Mouse (Mus musculus) heart, embryonic 15.5 days (tissue): ENCODE measurements around the gene 1700009N14Rik. TPM values are rescaled to one million over a fixed set of nuclear protein-coding genes. Genes with fewer than 3 reads are reported as not detected.

ENCODE experiments used
- ATAC-seq: fragments of 200-750 bp; cut with Nextera tagmentation; replicated peaks from 2 replicates; pipeline ENCODE4 v1.8.0; 2017; ENCODE audit warnings: low read depth, moderate TSS enrichment; ENCODE audit not compliant: insufficient number of reproducible peaks, insufficient read depth, low FRiP score
- H3K27ac ChIP-seq: fragments of 300-500 bp; sonication (generic); 2 replicates; pipeline ENCODE4 v1.5.1; 2015; ENCODE audit warnings: mild to moderate bottlenecking, inconsistent platforms
- H3K27me3 ChIP-seq: fragments of 300-500 bp; sonication (generic); 2 replicates; pipeline ENCODE4 v1.6.1; 2015; ENCODE audit warnings: inconsistent platforms
- H3K36me3 ChIP-seq: fragments of 300-500 bp; sonication (generic); 2 replicates; pipeline ENCODE4 v1.6.1; 2015; ENCODE audit warnings: mild to moderate bottlenecking, inconsistent platforms
- H3K4me1 ChIP-seq: fragments of 300-500 bp; sonication (generic); replicated peaks from 2 replicates; pipeline ENCODE4 v1.6.1; 2015; ENCODE audit warnings: inconsistent platforms
- H3K4me2 ChIP-seq: fragments of 300-500 bp; sonication (generic); 2 replicates; pipeline ENCODE4 v1.6.1; 2015; ENCODE audit warnings: inconsistent platforms, mild to moderate bottlenecking, moderate library complexity
- H3K4me3 ChIP-seq: fragments of 300-500 bp; sonication (generic); 2 replicates; pipeline ENCODE4 v1.5.1; 2015; ENCODE audit warnings: mild to moderate bottlenecking, inconsistent platforms
- H3K9ac ChIP-seq: fragments of 300-500 bp; sonication (generic); 2 replicates; pipeline ENCODE4 v1.6.1; 2015; ENCODE audit warnings: mild to moderate bottlenecking, inconsistent platforms
- H3K9me3 ChIP-seq: fragments of 300-500 bp; sonication (generic); replicated peaks from 2 replicates; pipeline ENCODE4 v1.6.1; 2016; ENCODE audit warnings: inconsistent platforms
- WGBS: fragments of 180-500 bp; shearing (Covaris S2); methylation state at CpG from one replicate; pipeline ENCODE4 v1.1.7; 2015; ENCODE audit warnings: mixed read lengths; 5-methylcytosine and 5-hydroxymethylcytosine counted together
- polyA plus RNA-seq: library from polyadenylated mRNA; unstranded; fragments of >200 nt; fragmentation: Nextera tagmentation; extraction: Ambion mirVana; gene quantifications from 2 replicates; pipeline ENCODE4 v1.2.1, GENCODE M21; 2015

Gene 1700009N14Rik
- polyA plus RNA-seq: not detected in 2 replicates

DNA sequence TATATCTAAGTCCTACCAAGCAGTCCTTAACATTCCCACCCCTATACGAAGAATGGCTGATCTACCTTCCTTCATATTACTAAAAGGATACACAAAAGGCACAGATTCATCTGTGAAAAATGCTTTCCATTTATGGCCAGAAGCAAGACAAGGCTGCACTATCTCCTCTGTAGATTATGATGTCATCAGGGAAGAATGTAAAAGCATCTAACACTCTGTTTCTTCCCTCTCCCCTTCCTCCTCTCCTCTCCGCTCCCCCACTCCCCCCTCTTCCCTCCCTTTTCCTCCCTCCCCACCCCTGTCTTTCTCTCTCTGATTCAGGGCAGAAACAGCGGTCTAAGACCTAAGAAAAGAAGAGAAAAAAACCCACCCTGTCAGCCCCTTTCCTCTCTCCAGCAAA, at the start of gene 1700009N14Rik:
Gene 1700009N14Rik (plus strand): TSS at position 227 of the 400 bp plus-strand sequence.
- H3K27me3 ChIP-seq: no peaks in the 10 kb centered on the region
- no peaks in the 10 kb centered on the region for H3K9me3 ChIP-seq
- no peak within 1 kb of the TSS for H3K4me3 ChIP-seq
- H3K27ac ChIP-seq: no peak within 1 kb of the TSS
- ATAC-seq: no peak
- no peaks in the 10 kb centered on the region for H3K36me3 ChIP-seq
- 49% methylated on average over 3 of the region's 3 CpGs for WGBS
- H3K4me2 ChIP-seq: no peak within 1 kb of the TSS
- no peak within 1 kb of the TSS for H3K9ac ChIP-seq
- no peaks in the 10 kb centered on the region for H3K4me1 ChIP-seq

DNA sequence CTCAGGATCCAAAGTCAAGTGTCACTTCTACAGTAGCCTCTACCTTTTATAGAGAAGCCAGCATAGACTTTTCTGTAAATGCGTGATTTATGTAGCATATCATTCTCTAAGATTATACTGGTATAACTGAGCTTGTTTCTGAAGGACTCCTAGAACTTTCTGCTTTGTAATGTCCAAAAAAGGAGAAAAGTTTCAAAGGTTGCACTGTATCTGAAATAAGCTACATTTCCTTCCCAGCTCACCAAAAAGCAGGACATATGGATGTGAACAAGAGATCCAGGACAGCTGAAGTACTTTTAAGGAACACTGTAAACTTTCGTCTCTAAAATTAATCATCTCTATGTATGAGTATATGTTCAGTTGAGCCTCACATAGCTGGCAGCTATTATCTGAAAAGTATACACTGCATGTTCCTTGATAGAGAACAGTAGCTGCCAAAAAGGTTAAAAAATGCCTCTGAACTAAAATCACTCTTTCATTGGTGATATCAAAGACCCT, 12.2 kb upstream of the 1700009N14Rik start:
- no peak overlapping the region for H3K4me3 ChIP-seq
- no peak overlapping the region for H3K4me2 ChIP-seq
- ATAC-seq: no peak
- H3K9me3 ChIP-seq: no peaks in the 10 kb centered on the region
- no peak overlapping the region for H3K9ac ChIP-seq
- H3K27ac ChIP-seq: no peak overlapping the region
- 74% methylated on average over 2 of the region's 2 CpGs for WGBS
- H3K36me3 ChIP-seq: no peaks in the 10 kb centered on the region
- no peaks in the 10 kb centered on the region for H3K27me3 ChIP-seq
- no peaks in the 10 kb centered on the region for H3K4me1 ChIP-seq

- Histone ChIP-seq H3K36me3 (no peaks in the 10 kb centered on the region), H3K4me2 (no peak overlapping the region), H3K27ac (no peak overlapping the region), H3K9ac (no peak overlapping the region), H3K4me1 (no peaks in the 10 kb centered on the region), H3K9me3 (no peaks in the 10 kb centered on the region), H3K4me3 (no peak overlapping the region), H3K27me3 (no peaks in the 10 kb centered on the region)
- 75% methylated on average over 2 of the region's 2 CpGs for WGBS
- no peak for ATAC-seq
Observed at GRCm38 (mm10) chr4:39474291-39474690, 24.2 kb downstream of the 1700009N14Rik start.

DNA sequence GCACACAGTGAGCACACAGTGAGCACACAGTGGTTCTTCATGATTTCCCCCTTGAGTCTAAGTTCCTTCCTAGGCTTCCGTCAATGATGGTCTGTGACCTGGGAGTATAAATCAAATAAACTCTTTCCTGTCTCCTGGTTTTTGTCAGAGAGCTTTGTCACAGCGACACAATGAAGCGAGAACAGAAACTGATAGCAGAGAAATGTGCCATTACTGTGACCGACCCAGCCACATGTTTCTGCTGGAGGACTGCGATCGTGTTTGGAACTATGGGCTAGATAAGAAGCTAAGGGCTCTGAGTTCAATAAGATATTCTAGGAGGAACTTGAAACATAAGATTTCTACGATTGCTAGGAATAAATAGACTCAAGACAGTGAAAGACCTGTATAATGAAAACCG, 36.3 kb downstream of the 1700009N14Rik start:
- H3K36me3 ChIP-seq: no peaks in the 10 kb centered on the region
- no peak overlapping the region for H3K9ac ChIP-seq
- WGBS: 27% methylated on average over 8 of the region's 8 CpGs
- no peak for ATAC-seq
- H3K4me2 ChIP-seq: no peak overlapping the region
- no peaks in the 10 kb centered on the region for H3K9me3 ChIP-seq
- no peak overlapping the region; the same call in 1 of the 2 replicates for H3K27ac ChIP-seq
- no peaks in the 10 kb centered on the region; the same call in 1 of the 2 replicates for H3K4me1 ChIP-seq
- H3K27me3 ChIP-seq: no peaks in the 10 kb centered on the region
- H3K4me3 ChIP-seq: no peak overlapping the region

DNA sequence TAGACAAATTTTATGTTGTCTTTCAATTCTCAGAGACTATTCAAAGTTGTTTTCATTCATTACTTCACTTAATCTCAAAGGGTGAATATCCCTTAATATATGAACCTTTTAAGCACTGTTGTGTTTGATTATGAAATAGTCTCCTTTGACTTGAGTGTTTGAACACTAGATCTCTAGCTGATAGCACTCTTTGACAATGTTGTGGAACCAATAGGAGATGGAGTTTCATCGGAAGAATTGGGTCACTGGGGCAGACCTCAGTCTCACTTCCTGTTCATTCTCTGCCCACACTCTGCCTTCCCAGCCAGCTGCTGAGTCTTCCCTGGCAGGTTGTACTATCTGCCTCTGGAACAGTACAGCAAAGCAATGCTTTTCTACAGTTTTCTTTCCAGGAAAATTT, 43.5 kb downstream of the 1700009N14Rik start:
- Histone ChIP-seq H3K4me3 (no peak overlapping the region), H3K27ac (no peak overlapping the region), H3K4me1 (no peaks in the 10 kb centered on the region), H3K4me2 (no peak overlapping the region), H3K27me3 (no peaks in the 10 kb centered on the region), H3K9me3 (no peaks in the 10 kb centered on the region), H3K36me3 (no peaks in the 10 kb centered on the region), H3K9ac (no peak overlapping the region)
- ATAC-seq: no peak
- WGBS: 50% methylated on average over 1 of the region's 1 CpGs

DNA sequence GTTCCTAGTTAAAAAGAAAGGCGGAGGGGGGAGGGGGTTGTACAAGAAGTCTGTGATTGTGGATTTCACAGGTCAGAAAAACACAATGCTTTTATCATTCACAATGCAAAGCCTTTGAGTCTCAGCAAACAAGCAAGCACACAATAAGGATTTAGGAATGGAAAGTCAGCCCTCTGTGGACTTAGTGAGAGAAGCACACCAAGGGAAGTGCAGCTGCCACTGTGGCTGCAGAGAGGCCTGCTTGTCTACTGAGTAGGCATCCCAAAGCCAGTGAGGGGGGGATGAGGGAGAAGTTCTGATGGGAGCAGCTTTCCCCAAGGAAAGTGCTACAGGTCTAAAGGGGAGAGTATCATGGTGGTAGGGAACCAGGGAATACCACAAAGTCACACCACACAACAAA, 45.8 kb downstream of the 1700009N14Rik start:
- ATAC-seq: no peak
- no peaks in the 10 kb centered on the region for H3K4me1 ChIP-seq
- no peaks in the 10 kb centered on the region for H3K9me3 ChIP-seq
- no peak overlapping the region for H3K9ac ChIP-seq
- H3K36me3 ChIP-seq: no peaks in the 10 kb centered on the region
- 91% methylated on average over 1 of the region's 1 CpGs for WGBS
- H3K4me2 ChIP-seq: no peak overlapping the region
- no peak overlapping the region for H3K27ac ChIP-seq
- H3K27me3 ChIP-seq: no peaks in the 10 kb centered on the region
- H3K4me3 ChIP-seq: no peak overlapping the region
